Mouse (Mus musculus): ENCODE measurements around the gene Vmn2r21. TPM values are rescaled to one million over a fixed set of nuclear protein-coding genes. Genes with fewer than 3 reads are reported as not detected.

Vmn2r21 gene
- not detected for polyA plus RNA-seq (2014; fragmentation: Illumina TruSeq; extraction: RNeasy Lipid Tissue Mini Kit (QIAGEN cat#74804); ENCODE audit: low read depth, low replicate concordance)

GRCm38 (mm10) chr6:123533306-123533705 is at the start of gene Vmn2r21:
Gene Vmn2r21 (minus strand): TSS chr6:123533406.

Other genes starting within 250 kb of the Vmn2r21 start
- gene Clec4e, start 243.5 kb downstream of the Vmn2r21 start, polyA plus RNA-seq (2014; fragmentation: Illumina TruSeq; extraction: RNeasy Lipid Tissue Mini Kit (QIAGEN cat#74804); ENCODE audit: low read depth, low replicate concordance), result not detected
- gene Vmn2r19, start 225.1 kb downstream of the Vmn2r21 start, polyA plus RNA-seq (2014; fragmentation: Illumina TruSeq; extraction: RNeasy Lipid Tissue Mini Kit (QIAGEN cat#74804); ENCODE audit: low read depth, low replicate concordance), result not detected
- gene Vmn2r20, start 115.3 kb downstream of the Vmn2r21 start, polyA plus RNA-seq (2014; fragmentation: Illumina TruSeq; extraction: RNeasy Lipid Tissue Mini Kit (QIAGEN cat#74804); ENCODE audit: low read depth, low replicate concordance), result not detected
- not detected for gene Vmn2r22, start 117.3 kb upstream of the Vmn2r21 start, polyA plus RNA-seq (2014; fragmentation: Illumina TruSeq; extraction: RNeasy Lipid Tissue Mini Kit (QIAGEN cat#74804); ENCODE audit: low read depth, low replicate concordance)
- gene Vmn2r23, start 169.3 kb upstream of the Vmn2r21 start, polyA plus RNA-seq (2014; fragmentation: Illumina TruSeq; extraction: RNeasy Lipid Tissue Mini Kit (QIAGEN cat#74804); ENCODE audit: low read depth, low replicate concordance), result not detected
- gene Vmn2r24, start 245.5 kb upstream of the Vmn2r21 start, polyA plus RNA-seq (2014; fragmentation: Illumina TruSeq; extraction: RNeasy Lipid Tissue Mini Kit (QIAGEN cat#74804); ENCODE audit: low read depth, low replicate concordance), result not detected